Mouse (Mus musculus) CD4-positive helper T cell, adult 2 months (primary cell): Measurements from ENCODE around the gene Agr3.

ENCODE experiments used
- DNase-seq: peaks from one replicate; pipeline ENCODE4 v3.0.0-alpha.2; 2012; ENCODE audit warnings: low read depth, missing footprints, low spot score

The Agr3 gene

DNA sequence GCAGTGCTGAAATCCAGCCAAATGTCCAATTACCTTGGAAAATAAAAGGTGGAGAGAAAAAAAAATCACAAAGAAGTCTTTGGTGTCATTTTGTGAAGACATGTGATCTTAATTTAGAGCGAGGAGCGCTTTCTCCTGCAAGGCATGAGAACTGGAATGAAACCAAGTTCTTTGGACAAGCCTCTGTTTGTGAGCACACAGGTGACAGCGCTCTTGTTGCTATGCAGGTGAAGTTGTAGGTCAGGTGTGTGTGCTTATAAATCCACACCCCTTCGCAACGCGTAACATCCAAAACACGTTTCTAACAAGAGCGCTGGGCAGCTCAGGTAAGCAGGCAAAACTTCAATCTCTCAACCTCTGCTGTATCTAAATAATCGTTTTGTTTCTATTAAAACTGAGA, at the start of gene Agr3:
TSS of gene Agr3 (plus strand) at position 219 of the 400 bp plus-strand sequence.
- no peak for DNase-seq

DNA sequence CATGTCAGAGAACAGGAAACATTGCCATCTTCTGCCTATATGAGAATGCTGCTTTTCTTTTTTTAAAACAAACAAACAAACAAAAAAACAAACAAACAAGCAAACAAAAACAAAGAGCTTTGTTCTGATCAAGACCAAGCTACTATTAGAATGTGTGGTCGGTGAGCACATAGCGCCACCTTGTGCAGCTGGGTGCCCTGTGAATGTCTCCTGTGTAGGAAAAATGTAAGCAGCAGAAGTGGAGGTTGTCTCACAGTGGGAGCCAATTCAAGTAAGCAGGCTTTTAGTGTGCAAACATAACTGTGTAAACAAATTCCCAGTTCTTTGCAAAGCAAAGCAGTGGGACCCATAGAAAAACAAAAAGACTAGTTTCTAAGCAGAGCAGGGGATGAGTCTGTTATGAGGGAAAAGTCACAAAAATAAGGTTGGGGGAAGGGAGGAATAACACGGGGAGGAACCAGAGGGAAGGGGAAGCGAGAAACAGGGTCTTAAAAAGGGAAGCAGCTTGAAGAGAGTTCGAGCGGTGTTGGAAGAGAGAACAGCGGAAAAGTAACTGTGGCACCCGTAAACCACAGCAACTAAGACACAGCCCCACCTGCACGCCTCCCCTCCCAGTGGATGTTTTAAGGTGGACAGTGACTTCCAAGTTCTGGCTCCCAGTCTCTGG, 40.4 kb upstream of the Agr3 start:
- DNase-seq, result no peak

DNA sequence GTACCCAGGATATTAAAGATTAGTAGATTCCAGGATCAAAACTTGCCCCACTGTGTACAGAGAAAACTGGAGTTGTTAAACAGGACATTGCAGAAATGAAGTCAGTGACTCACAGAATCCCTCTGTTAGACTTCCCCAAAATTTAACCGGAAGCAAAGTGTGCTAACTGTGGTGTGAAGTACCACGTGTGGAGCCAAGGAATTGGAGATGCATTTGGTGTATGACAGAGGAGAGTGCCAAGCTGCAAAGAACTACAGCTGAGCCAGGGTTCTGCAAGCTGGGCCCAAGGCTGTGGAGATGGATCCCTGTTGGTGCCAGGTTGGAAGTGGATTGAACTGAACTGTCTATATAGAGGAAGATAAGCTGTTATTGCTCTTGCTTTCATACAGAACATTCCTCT, 36.0 kb upstream of the Agr3 start:
- DNase-seq, result no peak

DNA sequence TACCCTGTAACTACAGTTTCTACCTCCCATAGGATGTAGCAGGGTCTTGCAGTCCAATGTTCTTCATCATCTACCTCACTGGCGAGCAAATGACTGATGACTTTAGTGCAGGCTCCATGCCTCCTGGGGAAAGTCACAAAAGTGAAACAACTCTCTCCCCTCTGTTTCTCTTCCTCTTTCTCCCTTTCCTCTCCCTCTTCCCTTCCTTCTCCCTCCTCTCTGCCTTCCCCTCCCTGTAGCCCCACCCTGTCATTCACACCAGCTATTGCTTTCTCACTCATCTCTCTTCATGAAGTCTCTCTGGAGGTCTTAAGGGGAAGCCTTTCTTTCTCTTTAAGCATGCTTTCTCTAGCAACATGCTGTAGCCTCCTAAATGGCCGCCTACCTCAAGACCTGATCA, 34.7 kb upstream of the Agr3 start:
- no peak for DNase-seq

DNA sequence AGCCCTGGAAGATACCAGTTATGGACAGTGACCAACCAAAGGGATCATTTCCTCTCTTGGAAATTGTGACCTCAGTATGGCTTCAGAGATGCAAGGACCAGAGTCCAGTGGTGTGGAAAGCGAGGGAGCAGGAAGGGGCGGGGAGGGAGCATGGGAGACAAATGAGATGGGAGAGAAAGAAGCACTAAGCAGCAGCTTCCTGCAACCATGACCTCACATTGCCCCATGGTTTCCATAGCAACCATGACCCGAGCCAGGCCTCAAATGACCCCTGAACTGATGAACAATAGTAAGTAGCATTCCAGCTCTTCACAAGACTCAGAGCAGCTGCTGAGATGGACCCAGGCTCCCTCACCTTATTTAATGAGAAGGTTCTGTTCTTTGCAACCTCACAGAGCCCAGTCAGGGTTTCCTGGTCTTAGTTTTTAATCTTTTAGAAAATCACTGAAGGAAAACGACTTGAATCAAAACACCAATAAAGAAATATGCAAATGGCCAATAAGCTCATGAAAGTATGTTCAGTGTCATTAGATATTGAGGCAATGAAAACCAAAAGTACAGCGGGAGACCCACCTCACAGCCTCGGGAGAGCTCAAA, 31.0 kb upstream of the Agr3 start:
- no peak for DNase-seq

DNA sequence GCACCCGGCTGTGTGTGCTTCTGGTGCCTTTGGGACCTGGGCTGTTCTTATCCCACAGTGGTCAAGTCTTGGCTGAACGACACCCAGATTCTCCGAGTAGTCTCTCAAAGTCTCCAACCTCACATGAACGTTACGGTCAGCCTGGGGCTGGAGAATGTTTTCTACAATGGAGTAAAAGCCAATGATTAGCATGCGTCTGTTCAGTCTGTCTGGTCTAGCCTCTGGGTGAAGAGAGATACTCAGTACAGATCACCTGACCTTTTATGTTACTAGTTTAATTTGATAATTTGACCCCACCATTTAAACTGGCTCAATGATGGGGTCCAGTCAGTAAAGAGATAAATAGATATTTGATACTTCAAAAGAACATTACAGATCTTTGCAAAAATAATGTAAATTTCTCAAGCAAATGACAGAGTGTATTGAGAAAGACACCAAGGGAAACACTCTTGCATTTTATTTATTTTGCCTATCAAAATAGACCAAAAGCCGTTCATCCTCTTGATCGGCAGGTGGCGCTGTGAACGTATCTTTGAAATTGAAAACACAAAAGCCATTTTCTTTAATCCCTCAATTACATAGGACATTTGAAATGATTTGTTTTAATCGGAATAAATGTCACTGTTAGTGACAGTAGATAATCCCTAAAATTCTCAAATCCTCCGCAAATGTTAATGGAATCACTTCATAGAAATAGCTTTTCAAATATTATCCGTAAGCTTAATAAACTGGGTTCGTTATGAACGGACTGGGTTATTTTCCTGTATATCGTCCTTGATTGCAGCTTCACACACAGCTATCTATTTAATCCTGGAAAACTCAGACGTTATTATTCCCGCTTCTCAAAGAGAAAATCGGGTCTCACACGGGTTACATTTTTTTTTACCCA, 29.3 kb upstream of the Agr3 start:
- peak; percentile 71 for DNase-seq

DNA sequence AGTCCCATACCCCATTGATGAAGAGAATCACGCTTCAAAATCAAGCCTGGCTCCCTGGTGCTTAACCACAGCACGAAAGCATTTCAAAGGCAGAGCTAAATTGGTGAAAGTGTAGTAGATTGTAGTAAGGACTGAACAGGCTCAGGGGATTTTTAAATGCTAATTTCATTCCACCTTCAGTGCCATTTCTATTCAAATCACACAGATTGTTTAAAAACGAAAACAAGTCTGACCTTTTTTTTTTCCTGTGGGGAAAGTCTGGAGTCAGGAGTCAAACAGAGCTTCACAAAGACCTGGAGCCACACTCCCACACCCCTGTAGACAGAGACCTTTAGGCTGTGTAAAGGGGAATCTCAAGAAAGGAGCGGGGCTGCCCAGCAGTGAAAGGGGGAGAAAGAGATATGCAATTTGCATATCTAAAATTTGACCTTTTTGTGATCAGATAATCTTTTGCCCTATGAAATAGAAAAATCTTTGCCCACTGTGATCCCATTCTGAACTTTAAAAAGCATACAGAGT, 28.6 kb upstream of the Agr3 start:
- peak; percentile 37 for DNase-seq

DNA sequence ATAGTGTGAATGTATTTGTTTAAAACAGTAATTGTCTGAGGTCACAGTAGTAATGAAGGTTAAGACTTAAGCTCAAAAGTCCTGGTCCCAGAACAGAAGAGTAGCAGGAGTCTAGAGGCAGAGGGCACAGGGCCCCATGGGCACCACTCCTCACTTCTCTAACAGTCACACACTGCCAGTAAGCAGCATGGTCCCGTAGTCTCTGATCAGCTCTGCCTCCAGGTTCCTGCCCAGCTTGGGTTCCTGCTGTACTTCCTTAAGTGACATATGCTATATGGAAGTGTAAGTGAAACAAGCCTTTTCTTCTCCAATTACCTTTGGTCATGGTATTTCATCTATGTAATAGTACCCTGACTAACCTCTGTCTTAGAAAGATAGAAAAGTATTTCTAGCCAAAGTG, 14.8 kb upstream of the Agr3 start:
- DNase-seq, result no peak

DNA sequence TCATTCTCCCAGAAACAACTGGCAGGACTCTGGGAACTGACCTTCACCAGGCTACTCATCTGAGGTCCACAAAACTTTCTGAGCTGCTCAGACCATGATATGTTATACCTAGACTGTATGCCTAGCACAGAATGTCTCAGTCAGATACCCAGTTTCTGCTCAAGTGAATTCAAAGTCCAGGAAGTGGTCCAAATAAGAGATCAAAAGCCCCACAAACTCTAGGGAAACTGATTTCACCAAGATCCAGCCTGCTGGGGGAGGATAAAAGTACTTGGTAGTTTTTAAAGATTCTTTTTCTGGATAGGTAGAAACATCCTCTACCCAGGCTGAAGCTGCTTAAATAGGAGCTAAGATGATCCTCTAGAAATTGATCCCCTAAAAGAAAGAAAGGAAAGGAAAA, 9.6 kb upstream of the Agr3 start:
- peak; percentile 43 for DNase-seq

DNA sequence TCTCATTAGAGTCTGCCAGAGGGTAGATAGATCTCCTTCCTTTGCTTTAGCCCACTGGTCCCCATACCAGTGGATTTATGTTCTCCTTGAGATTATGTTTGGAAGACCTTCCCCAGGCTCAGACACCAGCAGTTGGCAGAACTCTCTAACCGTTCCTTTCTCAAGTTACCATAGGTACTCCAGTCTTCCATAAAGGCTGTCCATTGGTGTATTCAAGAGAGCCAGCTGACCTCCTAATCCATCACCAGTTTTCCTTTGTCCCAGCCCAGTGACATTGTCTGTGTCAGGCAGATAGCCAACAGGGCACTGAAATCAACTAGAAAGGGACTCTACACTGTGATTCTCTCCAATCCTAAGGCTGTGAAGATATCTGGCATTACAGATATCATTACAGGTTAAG, 9.0 kb upstream of the Agr3 start:
- DNase-seq, result no peak

DNA sequence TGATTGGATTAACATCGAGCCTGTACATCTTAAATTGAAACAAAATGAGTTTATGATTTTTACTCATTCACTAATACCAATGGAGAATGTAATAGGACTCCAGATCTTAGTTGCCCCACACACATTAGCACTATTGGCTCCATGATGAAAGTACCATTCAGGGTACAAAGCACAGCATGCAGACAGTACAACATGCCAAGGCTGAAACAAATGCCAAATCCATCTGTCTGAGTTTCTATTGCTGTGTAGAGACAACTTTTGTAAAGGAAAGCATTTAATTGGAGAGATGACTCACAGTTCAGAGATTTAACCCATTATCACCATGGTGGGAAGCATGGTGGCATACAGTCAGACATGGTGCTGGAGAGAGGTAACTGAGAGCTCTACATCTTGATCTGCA, 7.4 kb upstream of the Agr3 start:
- DNase-seq, result no peak

DNA sequence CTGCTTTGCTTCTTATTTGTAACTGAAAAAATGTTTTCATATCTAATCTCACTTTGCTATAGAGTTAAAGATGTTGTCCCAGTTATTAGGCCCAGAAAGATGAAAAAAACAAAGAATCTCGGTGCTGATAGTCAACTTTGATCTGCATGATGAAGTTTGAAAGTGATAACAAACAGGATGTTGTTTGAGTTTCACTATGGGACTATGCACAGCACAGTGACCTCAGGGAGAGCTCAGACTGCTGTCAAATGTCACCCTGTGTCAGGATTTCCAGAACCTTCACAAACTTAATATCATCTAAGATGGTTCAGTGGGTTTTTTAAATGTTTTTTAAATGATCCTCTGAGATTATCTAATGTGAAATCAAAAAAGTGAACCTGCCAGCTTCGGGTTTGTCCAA, 2.4 kb downstream of the Agr3 start:
- DNase-seq, result peak; percentile 48

DNA sequence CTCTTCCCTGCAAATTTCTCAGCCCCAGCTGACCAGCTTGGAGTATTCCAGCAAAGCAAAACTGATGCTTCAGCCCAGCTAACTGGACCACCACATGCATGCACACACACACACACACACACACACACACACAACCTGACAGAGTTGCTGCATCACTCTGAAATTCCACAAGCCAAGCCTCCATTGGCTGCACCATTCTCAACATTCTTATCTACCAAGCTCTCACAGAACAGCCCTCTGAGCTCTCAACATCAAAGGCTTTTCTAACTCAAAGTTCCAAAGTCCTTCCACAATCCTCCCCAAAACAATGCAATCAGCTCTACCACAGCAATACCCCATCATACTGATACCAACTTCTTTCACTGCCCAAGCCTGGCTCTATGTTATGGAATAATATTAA, 7.4 kb downstream of the Agr3 start:
- DNase-seq, result no peak

DNA sequence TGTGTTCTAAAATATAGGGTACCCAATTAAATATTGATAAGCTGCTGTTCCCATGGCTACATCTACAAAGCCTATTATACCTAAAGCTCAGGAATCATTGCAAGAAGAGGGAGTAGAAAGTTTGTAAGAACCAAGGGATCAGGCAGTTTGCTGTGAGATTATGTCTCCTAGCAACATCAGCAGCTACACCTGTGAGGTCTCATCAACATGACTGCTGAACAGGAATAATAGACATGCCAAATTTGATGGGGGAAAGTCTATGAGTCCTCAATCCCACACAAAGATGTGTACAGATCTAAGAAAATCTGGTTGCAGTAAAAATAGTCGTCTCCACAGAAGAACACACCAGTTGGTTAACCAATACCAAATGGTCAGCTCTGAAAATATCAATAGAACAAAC, 26.3 kb downstream of the Agr3 start:
- no peak for DNase-seq

DNA sequence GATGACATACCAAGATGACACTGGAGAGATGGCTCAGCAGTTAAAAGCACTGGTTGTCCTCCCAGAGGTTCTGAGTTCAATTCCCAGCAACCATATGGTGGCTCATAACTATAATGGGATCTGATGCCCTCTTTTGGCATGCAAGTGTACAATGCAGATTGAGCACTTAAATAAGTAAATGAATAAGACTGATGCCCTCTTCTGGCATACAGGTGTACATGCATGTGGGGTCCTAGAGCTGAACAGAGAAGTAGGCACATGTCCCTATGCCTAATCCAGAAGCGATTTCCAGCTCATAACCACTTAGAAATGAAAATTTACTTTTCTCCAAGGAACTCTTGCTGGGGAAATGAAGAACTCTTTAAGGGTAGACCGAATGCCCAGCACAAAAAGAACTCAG, 31.8 kb downstream of the Agr3 start:
- DNase-seq, result peak; percentile 57

DNA sequence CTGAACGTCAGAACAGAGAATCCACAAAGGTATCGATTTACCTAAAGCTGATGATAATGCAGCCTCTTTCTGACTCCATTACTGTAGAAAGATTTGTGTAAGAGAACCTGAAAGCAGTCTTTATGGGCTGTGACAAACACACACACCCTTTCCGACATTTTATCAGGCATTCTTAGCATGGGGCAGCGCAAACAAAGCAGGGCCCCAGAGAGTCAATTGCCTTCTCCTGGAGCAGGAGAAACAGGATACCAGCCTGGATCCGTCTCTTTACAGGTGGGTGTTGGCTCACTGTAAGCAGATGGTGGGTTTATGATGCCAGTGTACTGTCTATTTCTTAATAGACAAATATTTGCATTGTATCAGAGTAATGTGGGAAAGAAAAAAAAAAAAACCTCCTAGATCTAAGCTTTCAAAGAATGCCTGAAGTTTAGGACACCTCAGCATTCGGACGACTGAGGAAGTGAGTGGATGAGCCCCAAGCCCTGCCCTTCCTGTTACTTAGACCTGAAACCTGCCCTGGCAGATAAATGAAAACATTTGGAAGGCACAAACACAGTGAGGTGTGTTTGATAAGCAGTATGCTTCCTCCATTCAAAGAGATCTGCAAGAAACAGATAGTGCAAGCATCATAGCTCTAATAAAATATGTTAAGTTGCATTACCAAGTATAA, 40.8 kb downstream of the Agr3 start:
- DNase-seq, result no peak

DNA sequence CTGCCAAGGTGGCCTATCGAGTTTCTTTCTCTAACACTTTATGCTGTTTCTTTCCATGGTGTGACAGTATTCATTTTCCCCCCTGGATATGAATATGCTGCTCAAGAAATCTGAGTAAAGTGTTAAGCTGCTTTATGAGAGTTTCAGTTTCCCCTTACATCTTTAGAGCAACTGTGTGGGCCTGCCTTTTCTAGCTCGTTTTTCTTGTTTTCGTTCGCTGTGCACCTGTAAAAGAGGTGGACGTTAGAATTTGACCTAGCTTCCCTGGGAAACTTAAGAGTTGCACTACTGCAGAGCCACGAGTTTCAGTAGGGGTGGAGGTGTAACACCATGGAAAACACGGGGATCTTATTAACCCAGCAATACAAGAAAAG, 41.3 kb downstream of the Agr3 start:
- DNase-seq, result no peak

DNA sequence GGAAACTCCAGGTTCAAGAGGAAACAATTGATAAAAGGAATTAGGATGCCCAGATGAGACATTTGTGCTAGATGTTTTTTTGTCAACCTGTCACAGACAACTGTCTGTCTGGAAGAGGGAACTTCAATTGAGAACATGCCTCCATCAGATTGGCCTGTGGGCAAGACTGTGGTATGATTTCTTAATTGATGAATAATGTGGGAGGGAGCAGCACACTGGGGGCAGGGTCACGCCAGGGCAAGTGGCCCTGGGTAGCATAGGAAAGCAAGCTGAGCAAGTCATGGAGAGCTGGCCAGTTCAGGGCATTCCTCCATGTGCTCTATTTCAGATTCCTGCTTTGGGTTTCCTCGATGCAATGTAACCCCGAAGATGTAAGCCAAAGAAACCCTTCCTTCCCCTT, 50.5 kb downstream of the Agr3 start:
- no peak for DNase-seq

DNA sequence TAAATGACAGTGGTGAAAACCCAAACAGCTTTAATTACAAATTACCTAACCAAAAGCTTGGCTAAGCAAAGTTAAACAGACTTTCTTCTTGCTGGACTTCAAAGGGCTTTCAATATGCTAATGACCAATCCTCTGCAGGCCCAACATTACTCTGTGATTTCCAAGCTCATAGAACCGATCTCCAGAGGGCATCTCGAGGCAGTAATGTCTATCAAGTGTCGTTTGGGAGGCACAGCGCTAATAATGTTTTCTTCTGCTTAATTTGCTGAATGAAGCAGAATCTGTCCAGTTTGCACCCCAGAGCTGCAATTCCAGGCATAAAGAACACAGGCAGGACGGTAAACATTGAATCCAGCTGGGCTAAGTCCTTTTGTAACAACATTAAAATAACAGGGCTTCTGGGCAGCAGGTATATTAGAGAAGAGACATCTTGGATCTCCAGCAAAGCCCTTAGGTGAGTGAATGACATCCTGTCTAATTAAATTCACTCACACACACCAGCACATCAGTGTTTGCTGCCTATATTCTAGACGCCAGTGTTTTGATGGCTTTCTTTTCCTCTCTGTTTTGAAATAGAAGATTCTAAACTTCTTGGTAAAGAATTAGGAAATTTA, 52.3 kb downstream of the Agr3 start:
- DNase-seq, result no peak

DNA sequence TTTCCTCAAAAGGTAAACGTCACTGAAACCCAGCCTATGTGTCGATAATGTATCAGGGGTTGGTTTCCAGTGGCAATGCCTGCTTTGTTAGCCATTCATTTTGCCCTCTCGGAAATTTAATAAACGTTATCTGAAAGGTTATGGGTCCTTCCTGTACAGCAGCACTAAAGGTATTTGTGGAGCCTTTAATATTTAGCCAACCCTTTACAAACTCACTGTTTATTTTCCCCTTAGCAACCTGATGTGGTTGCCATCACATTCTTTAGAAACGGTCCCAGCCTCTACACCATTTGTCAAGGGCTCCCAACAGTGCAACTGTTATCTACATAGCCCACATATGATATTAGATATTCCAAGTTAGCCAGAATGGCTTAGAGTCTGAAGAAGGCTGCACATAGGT, 54.2 kb downstream of the Agr3 start:
- no peak for DNase-seq

DNA sequence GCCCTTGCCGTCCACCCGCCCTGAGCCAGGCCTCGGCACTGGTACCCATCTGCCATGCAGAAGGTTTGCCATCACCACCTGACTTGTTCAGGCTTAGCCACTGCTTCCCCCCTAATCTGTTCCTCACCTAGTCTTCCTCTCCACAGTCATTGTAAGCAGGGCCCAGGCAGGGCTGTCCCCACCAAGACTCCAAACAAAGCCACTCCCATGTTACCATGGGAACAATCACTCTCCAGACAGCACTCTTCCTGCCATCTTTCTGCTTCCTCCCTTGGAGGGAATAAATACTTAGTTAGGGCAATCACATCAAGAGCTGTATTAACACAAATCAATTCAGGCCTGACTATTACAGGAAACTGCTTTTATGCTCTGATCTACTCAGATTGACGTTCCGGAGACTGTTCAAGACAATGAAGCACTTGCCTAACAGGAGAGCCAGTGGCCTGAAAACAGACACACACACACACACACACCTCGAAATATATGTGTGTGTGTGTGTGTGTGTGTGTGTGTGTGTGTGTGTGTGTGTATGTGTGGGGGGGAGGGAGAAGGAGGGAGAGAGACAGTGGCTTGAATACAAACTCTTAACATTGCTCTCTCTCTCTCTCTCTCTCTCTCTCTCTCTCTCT, 56.4 kb downstream of the Agr3 start:
- peak; percentile 25 for DNase-seq
